Mouse (Mus musculus): ENCODE results near the gene Cenpm.

The Cenpm gene

DNA sequence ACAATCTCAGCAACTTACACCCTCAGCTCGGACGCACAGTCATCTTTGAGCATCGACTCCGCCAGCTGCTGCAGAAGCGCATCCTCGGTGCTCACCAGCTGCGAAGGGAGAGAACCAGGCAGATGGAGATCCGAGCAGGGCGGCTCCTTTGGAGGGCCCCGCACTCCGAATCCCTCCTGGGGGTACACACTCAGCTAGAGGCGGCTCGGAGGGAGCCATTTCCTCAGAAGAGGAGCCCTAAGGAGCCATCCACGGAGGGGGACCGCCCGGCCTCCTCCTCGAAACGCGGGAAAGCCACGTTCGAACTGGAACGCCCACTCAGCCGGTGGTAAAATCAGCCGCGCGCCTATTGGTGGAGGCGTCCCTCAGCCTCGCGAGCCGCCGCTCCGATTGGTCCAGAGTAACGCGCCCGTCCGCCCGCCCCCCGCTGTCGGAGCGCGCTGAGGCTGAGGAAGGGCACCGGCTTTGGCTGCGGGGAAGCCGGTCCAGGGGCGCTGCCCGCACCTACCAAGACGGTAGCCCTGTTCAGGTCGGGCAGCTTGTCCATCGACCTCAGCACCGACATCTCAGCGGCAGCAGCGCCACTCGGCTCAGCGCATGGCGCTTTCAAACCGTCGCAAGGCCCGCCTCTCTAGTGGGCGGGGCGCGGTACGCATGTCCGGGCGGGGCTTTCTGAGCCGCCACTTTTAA lies at the start of gene Cenpm:
Cenpm (minus strand) TSS at position 634 of the 690 bp plus-strand sequence.
- ATAC-seq (ENCODE audit: insufficient number of reproducible peaks, low FRiP score, low TSS enrichment), result peak; percentile 95

DNA sequence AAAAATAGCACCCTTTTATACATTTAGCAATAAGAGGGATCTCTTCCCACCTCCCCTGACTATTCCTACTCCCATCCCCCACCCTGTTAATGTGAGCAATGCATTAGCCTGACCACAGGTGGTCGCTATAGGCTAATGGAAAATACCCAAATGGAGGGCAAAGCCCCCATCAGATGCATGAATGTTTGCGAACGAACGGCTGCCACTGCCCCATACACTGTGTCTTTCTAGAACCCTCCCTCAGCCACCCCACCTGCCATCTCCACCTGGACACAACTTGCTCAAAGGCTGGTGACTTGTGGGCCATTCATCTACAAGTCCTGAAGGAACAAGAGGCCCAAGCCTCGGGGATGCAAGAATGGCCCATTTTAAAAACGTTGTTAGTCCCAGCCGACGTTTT lies 49.5 kb upstream of the Cenpm start:
- ATAC-seq (ENCODE audit: insufficient number of reproducible peaks, low FRiP score, low TSS enrichment), result no peak

DNA sequence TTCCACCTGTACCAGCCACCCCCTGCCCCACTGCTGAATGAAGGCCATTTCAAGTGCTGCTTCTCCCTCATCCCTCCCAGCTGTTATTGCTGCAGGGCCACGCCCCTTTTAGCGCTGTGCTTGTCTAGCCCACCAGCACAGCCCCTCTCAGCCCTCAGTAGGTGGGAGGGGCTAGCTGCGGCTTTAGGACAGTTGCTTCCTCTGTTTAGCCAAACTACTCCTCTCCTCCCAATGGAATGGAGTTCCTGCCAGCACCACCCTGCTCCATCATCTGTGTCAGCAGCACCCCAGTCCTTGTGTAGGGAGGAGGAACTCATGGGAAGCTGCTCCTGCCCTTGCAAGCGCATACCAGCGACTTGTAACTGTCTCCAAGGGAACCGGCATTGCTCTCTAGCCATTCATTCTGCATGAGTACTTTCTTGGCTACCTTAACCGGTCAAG lies 48.7 kb upstream of the Cenpm start:
- ATAC-seq (ENCODE audit: insufficient number of reproducible peaks, low FRiP score, low TSS enrichment), result no peak

DNA sequence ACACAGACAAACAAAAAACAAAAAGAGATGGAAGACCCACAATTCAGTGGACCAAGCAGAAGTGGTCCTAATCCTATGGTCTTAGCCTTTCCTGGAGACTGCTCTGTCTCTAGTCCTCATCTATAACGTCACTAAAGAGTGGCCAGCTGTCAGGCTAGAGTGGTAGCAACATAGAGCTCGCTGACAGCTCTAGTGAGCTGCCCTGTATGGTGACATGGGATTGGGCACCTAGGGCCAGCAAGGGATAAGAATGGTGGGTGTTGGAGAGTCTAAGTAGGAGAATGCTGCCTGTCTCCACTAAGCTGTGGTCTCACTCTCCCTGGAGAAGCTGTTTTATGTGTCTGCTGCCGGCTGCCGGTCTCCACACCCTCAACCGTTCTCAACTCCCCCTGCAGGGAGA lies 48.3 kb upstream of the Cenpm start:
- no peak for ATAC-seq (ENCODE audit: insufficient number of reproducible peaks, low FRiP score, low TSS enrichment)

DNA sequence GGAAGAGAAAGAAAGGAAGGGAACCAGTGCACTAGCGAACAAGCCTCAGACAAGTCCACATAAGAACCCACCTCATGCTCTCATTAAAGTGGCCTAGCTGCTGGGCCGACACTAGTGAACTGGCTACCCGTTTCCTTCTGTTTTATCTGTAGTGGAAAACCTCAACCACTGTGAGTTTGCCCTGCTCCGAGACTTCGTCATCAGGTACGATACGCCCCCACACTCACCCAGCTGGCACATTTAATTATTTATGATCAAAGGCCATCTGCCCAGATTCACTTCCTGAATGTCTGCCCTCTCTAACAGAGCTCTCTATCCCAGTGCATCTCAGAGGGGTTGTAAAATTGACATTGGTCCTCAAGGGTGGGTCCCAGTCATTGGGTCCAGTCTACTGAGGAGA lies 45.7 kb upstream of the Cenpm start:
- ATAC-seq (ENCODE audit: insufficient number of reproducible peaks, low FRiP score, low TSS enrichment), result no peak

DNA sequence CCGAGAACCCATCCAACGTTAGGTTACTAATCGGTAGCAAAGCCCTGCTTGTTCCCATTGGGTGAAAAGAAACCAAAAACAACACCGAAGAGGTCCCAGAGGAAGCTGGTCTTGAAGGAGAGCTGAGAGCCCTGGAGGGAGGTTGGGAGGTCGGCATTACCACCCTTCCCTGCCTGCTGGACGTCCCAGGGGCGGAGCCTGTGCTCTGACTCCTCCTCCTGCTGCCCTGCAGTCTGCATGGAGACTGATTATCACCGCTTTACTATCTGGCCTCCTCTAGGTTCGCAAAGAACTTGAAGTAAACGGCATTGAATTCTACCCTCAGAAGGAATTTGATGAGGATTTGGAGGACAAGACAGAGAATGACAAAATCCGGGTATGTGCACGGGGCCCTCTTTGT lies 41.6 kb upstream of the Cenpm start:
- ATAC-seq (ENCODE audit: insufficient number of reproducible peaks, low FRiP score, low TSS enrichment), result no peak

DNA sequence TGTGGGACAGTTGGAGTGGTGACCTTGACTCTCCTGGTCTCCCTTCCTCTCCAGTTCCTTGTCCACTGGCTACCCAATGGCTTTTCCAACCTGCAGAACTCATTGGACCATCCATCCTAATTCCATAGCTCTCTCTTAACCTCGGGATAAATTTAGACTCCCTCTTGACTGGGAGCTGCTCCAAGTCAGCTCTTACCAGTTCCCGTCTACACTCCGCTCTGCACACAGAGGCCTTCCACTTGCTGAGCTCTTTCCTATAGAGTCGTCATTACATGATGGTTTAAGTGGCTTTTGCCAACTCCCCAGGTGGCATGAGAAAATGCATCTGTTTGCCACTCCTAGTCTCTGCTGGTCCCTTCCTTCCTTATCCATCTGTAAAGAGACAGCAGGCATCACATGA lies 36.1 kb upstream of the Cenpm start:
- no peak for ATAC-seq (ENCODE audit: insufficient number of reproducible peaks, low FRiP score, low TSS enrichment)

DNA sequence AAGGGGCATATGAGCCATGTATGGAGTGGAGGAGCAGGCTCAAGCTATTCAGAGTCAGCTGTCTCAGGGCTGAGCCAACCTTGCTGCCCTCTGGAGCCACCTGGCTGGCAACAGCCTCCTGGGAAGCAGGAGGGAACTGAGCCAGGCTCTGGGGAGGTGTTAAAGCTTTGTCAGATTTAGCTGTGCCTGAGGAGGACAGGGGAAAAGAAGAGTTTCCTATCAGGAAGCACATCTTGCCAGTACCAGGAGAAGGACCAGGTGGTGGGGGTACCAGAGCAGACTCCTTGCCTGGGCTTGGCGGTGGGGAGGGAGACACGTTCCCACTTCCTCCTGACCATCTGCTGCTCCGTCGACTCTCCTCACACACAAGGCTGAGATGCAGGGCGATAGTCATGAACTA lies 33.0 kb upstream of the Cenpm start:
- peak; percentile 69 for ATAC-seq (ENCODE audit: insufficient number of reproducible peaks, low FRiP score, low TSS enrichment)

DNA sequence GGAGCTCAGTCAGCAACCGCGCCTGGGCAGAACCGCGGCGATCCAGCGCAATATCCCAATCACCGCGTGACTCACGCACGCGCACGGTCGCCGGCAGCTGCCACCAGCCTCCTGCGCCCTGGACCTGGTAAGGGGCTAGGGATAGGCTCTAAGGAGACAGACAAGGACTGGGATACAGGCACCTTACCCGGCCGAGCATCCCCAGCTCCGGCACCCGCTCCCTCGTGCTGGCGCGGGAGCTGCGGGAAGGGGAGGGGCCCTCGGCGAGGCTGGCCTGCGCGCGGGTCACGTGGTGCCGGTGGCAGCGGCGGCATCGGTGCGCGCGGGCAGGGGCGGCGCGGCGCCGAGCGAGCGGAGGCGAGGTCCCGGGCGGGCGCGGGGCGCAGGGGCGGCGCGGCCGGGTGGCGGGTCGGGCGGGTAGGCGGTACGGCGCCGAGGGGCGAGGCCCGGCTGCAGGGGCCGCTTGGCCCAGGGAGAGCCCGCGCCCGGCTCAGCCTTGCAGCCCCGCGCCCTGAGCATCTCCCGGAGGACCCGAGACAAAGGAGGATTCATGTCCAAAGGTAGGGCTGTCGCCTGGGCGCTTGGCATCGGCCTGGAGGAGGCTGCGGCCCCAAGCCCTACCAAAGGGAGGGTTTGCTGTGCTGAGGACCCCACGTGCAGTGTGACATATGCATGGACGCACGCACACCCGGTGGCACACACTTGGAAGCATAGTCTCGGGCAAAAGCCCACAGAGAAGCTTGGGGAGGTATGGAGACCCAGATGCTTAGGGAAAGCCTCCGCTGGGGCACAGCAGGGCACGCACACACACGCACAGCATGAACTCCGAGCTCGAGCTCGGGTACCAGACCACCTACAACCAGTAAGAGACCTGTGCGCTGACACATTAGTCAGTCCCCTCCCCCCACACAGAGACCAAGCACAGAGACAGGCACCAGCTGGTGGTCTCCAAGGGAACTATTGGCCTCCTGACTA lies 30.7 kb upstream of the Cenpm start:
- peak; percentile 33; the same call in 1 of the 2 replicates for ATAC-seq (ENCODE audit: insufficient number of reproducible peaks, low FRiP score, low TSS enrichment)

DNA sequence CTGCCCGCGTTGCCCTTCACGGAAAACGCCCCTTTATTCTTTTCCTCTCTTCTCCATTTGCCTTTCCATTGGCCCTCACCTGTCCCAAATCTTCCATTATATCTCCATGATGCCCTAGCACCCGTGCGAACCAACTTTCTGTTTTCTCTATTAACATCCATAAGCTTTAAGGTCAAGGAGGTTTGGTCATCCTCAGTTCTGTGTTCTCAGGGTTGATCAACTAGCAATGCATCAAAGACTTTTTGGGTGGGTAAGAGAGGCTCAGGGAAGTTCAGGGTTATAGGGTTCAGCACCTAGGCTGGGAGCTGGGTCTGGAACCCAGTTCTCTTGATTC lies 30.0 kb upstream of the Cenpm start, which contains the start of gene Sept3:
Sept3 (plus strand) TSS at position 301 of the 334 bp plus-strand sequence.
- no peak for ATAC-seq (ENCODE audit: insufficient number of reproducible peaks, low FRiP score, low TSS enrichment)

DNA sequence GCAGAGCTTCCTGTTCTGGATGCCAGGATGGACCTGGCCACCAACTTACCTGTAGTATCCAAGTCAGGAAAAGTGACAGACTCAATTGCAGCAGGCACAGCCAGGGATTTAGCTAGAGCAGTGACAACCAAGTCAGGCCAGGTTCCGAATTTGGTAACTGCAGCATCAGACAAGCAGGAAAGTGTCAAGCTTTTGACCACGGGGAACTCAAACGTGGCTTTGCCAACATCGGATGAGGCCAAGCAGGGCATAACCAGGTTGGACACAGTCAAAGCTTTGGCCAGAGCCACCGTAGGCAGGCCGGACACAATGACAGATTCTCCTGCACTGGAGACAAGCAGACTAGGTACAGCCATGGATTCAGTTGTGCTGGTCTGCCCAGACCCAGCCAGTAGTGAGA lies 27.7 kb upstream of the Cenpm start:
- no peak for ATAC-seq (ENCODE audit: insufficient number of reproducible peaks, low FRiP score, low TSS enrichment)

DNA sequence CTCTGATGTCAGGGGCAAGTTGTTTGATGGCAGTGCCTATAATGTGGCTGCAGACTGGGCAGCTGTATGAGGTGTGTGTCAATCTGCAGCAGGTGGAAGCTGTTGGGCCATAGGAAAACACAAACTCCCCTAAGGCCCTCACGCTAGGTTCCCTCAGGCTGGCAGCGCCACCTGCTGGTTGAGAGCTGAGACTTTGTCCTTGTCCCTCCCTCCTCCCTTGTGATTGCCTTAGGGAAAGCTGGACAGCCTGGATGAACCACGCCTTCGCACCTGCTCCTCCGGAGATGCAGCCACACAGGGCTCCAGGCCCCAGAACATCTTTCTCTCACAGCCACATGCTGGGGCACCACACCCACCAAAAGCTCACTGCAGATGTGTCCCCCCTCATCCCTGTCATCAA lies 26.7 kb upstream of the Cenpm start:
- ATAC-seq (ENCODE audit: insufficient number of reproducible peaks, low FRiP score, low TSS enrichment), result peak; percentile 23; the same call in 1 of the 2 replicates

DNA sequence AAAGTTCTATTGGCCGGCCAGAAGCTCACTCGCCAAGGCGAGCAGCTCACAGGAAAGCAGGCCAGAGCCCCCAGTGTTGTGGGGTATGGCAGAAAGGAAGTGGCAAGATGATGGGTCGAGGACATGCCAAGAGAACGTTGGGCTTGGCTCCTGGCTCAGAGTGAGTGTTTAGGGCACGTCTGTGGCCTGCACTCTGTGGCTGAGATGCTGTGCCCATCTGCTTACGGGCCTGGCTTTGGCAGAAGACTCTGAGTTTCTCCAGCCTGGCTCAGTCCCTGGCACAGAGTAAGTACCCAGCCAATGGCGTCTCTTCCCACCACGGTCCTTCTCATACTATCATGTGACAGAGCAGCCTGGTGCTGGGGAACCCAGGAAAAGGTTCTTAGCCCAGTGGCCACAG lies 24.2 kb upstream of the Cenpm start:
- ATAC-seq (ENCODE audit: insufficient number of reproducible peaks, low FRiP score, low TSS enrichment), result peak; percentile 73

DNA sequence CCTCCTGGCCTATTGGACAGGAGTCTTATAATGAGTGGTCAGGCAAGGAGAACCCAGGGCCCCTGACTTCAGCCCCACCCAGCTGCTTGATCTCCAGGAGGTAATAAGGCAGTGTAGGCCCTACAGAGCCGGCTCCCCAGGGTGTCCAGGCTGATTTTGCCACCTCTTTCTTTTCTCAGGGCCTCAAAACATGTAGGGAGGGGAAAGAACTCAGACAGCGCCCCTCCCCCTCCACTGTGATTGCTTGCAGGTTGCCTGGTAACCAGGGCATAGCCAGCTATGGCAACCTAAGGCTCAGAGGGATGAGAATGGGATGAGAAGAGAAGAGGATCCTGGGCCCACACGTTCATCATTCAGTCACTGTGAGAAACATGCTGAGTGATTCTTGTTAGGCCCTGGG lies 23.6 kb upstream of the Cenpm start:
- ATAC-seq (ENCODE audit: insufficient number of reproducible peaks, low FRiP score, low TSS enrichment), result no peak

DNA sequence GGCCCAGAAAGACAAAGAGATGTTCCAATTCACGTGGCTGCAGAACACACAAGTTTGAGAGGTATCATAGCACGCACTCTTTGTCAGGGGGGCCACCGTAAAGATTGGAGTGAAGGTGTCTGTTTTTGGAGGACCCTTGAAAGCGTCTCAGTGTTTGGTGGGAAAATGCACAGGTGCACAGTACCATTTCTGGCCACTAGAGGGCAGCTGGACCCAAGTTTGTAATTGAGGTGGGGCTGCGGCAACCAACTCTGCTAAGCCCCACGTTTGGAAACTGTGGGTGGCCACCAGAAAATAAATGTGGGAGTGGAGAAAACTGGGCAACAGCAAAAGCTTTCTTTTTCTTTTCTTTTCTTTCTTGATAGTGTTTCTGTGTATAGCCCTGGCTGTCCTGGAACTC lies 21.8 kb upstream of the Cenpm start:
- no peak for ATAC-seq (ENCODE audit: insufficient number of reproducible peaks, low FRiP score, low TSS enrichment)

DNA sequence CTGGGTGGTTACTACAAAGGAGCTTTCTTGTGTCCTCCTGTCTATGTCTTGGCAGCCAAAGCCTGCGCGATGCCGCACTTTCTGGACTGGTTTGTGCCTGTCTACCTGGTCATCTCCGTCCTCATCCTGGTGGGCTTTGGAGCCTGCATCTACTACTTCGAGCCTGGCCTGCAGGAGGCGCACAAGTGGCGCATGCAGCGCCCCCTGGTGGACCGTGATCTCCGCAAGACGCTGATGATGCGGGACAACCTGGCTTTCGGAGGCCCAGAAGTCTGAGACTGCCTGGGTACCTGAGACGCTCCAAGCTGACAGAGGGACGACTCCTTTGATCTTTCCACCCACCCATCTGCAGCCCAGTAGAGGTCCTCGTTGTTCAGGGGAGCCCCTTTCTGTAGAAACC lies 15.0 kb upstream of the Cenpm start:
- ATAC-seq (ENCODE audit: insufficient number of reproducible peaks, low FRiP score, low TSS enrichment), result no peak

DNA sequence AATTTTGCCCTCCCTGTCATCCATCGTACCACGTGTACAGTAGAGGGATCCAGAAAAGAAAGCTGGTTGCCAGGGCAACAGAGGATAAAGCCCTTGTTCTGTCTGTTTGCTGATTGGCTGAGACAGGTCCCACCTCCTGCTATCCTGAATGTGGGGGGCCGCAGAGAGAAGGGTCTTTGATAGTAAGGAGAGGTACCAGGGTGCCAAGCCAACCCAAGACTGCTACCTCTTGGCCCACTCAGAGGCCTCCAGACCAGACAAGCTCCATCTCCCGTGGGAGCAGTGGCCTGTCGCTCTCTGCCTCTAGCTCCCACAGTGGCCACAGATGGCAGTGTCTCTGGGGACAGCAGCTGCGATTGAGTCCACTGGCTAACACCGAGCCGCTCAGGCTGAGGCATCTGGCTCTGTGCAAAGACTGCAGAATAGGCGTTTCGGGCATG lies 11.4 kb upstream of the Cenpm start:
- peak; percentile 78 for ATAC-seq (ENCODE audit: insufficient number of reproducible peaks, low FRiP score, low TSS enrichment)

DNA sequence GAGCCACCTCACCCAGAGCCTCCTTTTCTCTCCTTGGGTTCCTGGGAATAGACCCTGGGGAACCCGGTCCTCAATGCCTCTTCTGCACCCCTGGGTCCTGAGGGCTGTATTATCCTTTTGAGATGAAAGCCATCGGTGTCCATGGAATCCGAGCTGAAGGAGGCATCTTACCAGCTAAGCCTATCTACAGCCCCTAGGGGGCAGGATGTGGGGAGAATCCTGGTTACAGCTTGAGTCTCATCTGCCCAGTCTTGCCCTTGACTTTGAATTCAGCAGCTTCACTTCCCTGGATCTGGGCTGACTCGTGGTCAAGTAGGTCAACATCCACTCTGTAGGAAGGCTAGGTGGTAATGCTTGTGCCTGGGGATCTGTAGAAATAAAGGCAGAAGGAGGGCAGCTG lies 10.7 kb upstream of the Cenpm start:
- ATAC-seq (ENCODE audit: insufficient number of reproducible peaks, low FRiP score, low TSS enrichment), result no peak; the same call in 1 of the 2 replicates

DNA sequence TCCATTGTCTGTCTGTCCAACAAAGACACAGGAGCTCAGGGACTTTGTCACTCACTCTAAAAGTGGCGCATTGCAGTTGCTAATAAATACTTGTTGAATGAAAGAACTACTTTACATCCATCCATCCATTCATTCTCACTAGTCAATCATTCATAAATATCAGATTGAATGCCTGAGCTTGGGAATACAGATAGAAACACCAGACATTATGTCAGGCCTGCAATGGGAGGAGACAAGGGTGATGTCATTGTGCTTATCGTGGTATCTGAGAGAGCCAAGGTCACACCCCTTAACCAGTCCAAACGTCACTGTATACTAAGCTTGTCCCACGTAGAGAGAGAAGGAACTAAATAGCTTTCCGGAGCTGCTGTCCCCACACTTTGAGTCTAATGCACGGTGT lies 7.5 kb upstream of the Cenpm start, which contains the start of gene 1500009C09Rik:
1500009C09Rik (plus strand) TSS at position 301 of the 400 bp plus-strand sequence.
- no peak for ATAC-seq (ENCODE audit: insufficient number of reproducible peaks, low FRiP score, low TSS enrichment)

DNA sequence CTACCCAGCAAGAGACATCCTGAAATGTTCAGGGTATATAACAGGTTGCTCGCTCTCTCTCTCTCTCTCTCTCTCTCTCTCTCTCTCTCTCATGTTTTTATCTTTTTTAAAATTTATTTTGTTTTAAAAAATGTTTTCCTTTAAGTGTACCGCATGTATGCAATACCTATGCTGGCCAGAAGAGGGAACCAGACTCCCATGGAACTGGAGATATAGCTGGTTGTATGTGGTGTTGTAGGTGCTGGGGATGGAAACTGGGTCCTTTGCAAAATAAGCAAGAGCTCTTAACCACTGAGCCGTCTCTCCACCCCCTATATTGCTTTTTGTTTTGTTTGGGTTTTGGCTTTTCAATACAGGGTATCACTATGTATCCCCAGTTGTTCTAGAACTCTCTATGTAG lies 7.0 kb upstream of the Cenpm start:
- ATAC-seq (ENCODE audit: insufficient number of reproducible peaks, low FRiP score, low TSS enrichment), result no peak

DNA sequence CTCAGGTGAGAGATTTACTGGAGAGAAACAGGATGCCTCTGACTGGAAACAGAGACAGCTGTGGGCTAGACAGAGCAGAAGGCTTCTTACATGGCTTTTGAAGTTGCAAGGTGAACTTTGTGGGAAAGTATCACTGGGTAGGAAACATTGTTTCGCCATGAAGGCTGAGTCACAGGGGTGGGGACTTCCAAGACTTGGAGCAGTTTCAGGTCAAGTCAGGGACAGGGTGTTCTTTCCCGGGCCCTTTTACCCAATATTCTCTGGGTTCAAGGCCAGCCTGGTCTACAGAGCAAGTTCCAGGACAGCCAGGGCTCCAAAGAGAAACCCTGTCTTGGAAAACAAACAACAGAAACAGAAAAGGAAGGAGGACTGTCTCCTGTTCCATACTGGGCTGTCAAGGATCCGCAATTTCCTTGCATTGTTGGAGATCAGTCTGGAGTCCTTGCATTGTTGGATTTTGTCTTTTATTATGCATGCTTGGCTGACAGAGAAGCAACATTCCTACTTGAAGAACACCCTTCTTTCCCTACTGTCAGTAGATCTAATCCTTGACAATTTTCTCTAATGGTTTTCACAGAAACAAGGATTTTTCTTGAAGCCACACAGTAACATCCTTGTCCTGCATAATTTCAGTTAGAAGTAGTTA lies 2.7 kb upstream of the Cenpm start:
- no peak for ATAC-seq (ENCODE audit: insufficient number of reproducible peaks, low FRiP score, low TSS enrichment)
